Mouse (Mus musculus): ENCODE measurements around the gene Cnot6. TPM values are rescaled to one million over a fixed set of nuclear protein-coding genes. Genes with fewer than 3 reads are reported as not detected.

Gene Cnot6
- total RNA-seq, 1 experiment from 2014 or later, result 53.2 TPM

GRCm38 (mm10) chr11:49625863-49626262, 86.7 kb downstream of the Cnot6 start:
- no peak for ATAC-seq (replicated peaks; ENCODE audit: insufficient number of reproducible peaks, low FRiP score, low TSS enrichment, poor library complexity, severe bottlenecking)

DNA sequence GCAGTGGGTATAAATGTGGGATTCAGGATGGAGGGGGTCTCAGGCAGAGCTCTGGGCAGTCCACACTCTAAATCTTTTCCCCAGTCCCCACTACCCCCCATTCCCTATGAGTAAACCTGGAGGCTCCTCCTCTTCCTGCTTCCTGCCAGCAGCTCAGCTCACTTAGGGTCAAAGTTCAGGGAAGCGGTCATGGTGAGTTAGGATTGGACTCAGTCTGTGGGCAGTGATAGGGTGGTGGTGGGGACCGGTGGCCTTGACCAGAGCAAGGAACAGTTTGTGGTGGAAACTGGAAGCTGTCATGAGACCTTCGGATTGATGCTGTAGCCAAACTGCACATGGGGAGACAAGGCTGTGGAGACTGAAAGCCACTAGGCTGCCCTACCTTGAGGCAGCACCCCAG, 88.4 kb downstream of the Cnot6 start:
- ATAC-seq (replicated peaks; ENCODE audit: insufficient number of reproducible peaks, low FRiP score, low TSS enrichment, poor library complexity, severe bottlenecking), result no peak

DNA sequence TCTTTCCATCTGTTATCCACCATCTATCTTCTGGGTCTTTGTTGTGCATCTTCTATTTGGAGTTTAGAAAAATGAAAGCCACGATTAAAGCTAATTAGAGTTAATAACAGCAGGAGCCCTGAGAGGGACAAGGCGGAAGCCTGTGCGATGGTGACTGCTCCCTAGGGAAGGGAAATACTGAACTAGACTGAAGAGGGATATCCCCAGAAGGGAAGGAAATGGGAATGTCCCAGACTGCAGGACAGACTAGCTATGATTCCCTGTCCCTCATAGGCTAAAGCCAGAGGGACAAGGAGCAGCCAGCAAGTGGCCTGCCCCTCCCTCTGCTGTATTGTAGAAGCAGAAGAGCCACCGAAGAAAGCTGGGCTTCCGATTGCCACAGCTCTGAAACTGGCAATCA, 90.6 kb downstream of the Cnot6 start:
- no peak for ATAC-seq (replicated peaks; ENCODE audit: insufficient number of reproducible peaks, low FRiP score, low TSS enrichment, poor library complexity, severe bottlenecking)

Other genes with a start within 250 kb of the Cnot6 start
- not detected in 3 replicates for gene Olfr1386, start 247.7 kb downstream of the Cnot6 start, total RNA-seq (2017)
- not detected in 3 replicates for gene Olfr1385, start 223.7 kb downstream of the Cnot6 start, total RNA-seq (2017)
- not detected in 3 replicates for gene Olfr1384, start 206.0 kb downstream of the Cnot6 start, total RNA-seq (2017)
- gene Olfr1383, start 193.1 kb downstream of the Cnot6 start, total RNA-seq (2017), result not detected in 3 replicates
- 0.19 TPM in 1 of 3 replicates, not detected in the others for gene Olfr1382, start 184.5 kb downstream of the Cnot6 start, total RNA-seq (2017)
- gene Olfr1381, start 169.3 kb downstream of the Cnot6 start, total RNA-seq (2017), result not detected in 3 replicates
- gene Olfr1380, start 155.8 kb downstream of the Cnot6 start, total RNA-seq (2017), result 0.32 TPM in 1 of 3 replicates, not detected in the others
- gene Flt4, start 103.5 kb downstream of the Cnot6 start, total RNA-seq (2017), result 0.48 TPM in 1 of 3 replicates, not detected in the others
- not detected in 3 replicates for gene Scgb3a1, start 49.1 kb downstream of the Cnot6 start, total RNA-seq (2017)
- gene Gfpt2, start 81.5 kb upstream of the Cnot6 start, total RNA-seq (2017), result 0.19 to 1.8 TPM (median 0.49 TPM) in 3 replicates
- gene Mapk9, start 134.0 kb upstream of the Cnot6 start, total RNA-seq (2017), result 43.4 to 49.7 TPM (median 45.7 TPM) in 3 replicates
- 0.29 to 0.96 TPM in 2 of 3 replicates, not detected in the other for gene Rasgef1c, start 189.1 kb upstream of the Cnot6 start, total RNA-seq (2017)